Mouse (Mus musculus) c-Kit-positive CD71-positive TER-119-positive erythroid progenitor cells, embryonic 14.5 days (primary cell): ENCODE results near the gene Myo1e.

Experiments used
- DNase-seq: peaks from one replicate; pipeline ENCODE4 v3.0.0-alpha.2; 2013; ENCODE audit warnings: low spot score

Myo1e gene

GRCm38 (mm10) chr9:70281407-70281806 is 74.3 kb downstream of the Myo1e start:
- no peak for DNase-seq

- DNase-seq = no peak
Observed at GRCm38 (mm10) chr9:70282107-70282506, 75.0 kb downstream of the Myo1e start.

- no peak for DNase-seq
Observed at GRCm38 (mm10) chr9:70283151-70283550, 76.0 kb downstream of the Myo1e start.

- DNase-seq = no peak
Observed at GRCm38 (mm10) chr9:70284584-70285140, 77.5 kb downstream of the Myo1e start.

- no peak for DNase-seq
Observed at GRCm38 (mm10) chr9:70290785-70291184, 83.6 kb downstream of the Myo1e start.

GRCm38 (mm10) chr9:70296916-70297315 is 89.8 kb downstream of the Myo1e start:
- DNase-seq = no peak

GRCm38 (mm10) chr9:70298221-70298620 is 91.1 kb downstream of the Myo1e start:
- no peak for DNase-seq

- no peak for DNase-seq
Observed at GRCm38 (mm10) chr9:70300705-70301104, 93.6 kb downstream of the Myo1e start.

GRCm38 (mm10) chr9:70301598-70301997 is 94.4 kb downstream of the Myo1e start:
- DNase-seq = no peak

- DNase-seq = no peak
Observed at GRCm38 (mm10) chr9:70304901-70305300, 97.8 kb downstream of the Myo1e start.

- DNase-seq = no peak
Observed at GRCm38 (mm10) chr9:70310046-70310445, 102.9 kb downstream of the Myo1e start.

GRCm38 (mm10) chr9:70314019-70314418 is 106.9 kb downstream of the Myo1e start:
- DNase-seq = no peak

GRCm38 (mm10) chr9:70315130-70315529 is 108.0 kb downstream of the Myo1e start:
- DNase-seq = no peak

- no peak for DNase-seq
Observed at GRCm38 (mm10) chr9:70318601-70319000, 111.5 kb downstream of the Myo1e start.

GRCm38 (mm10) chr9:70324336-70324735 is 117.2 kb downstream of the Myo1e start:
- DNase-seq = no peak

GRCm38 (mm10) chr9:70325880-70326595 is 118.9 kb downstream of the Myo1e start:
- DNase-seq = no peak

- no peak for DNase-seq
Observed at GRCm38 (mm10) chr9:70328193-70328841, 121.2 kb downstream of the Myo1e start.

GRCm38 (mm10) chr9:70331727-70332335 is 124.7 kb downstream of the Myo1e start:
- DNase-seq = no peak

GRCm38 (mm10) chr9:70338391-70338790 is 131.2 kb downstream of the Myo1e start:
- no peak for DNase-seq

- no peak for DNase-seq
Observed at GRCm38 (mm10) chr9:70338894-70339293, 131.7 kb downstream of the Myo1e start.

- no peak for DNase-seq
Observed at GRCm38 (mm10) chr9:70349274-70349673, 142.1 kb downstream of the Myo1e start.

- no peak for DNase-seq
Observed at GRCm38 (mm10) chr9:70351570-70352277, 144.6 kb downstream of the Myo1e start.
